Mouse (Mus musculus) thymus, postnatal 36 days (tissue): ENCODE measurements at regions not wholly inside any gene's neighbourhood (a gene's known extent, or its start where the extent isn't known, plus 50 kb on each side); places are given as distances from the start of the nearest gene placed in this dataset.
"Not testable (repeated sequence)": the region's sequence is repeated elsewhere in the genome, so short reads cannot be mapped to it uniquely, and the experiment has no call there.

Source experiments
- DNase-seq, 2 experiments: peaks; one replicate each; pipeline ENCODE4 v3.0.0; 2022; ENCODE audit warnings: mixed read lengths in 2 of 2

DNA sequence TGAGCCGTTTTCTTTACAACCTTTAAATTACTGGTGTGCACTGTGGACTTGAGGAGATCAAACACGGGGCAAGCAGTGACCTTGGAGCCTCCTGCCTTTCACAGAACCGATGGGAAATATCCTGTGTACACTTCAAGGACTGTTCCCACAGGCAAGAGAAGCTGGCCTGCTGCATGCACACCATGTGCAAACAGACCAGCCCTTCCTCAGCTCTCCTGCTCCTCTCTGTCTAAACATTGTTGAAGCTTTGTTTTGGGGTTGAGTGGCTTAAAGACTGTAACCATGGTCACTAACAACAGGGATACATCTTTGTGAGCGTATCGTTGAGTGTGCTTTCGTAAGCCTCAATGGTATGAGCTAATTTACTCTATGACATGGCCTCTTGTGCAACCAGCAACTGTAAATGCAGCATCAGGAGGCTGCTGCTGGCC, 50.2 kb upstream of the Agps start:
- no peak for DNase-seq

DNA sequence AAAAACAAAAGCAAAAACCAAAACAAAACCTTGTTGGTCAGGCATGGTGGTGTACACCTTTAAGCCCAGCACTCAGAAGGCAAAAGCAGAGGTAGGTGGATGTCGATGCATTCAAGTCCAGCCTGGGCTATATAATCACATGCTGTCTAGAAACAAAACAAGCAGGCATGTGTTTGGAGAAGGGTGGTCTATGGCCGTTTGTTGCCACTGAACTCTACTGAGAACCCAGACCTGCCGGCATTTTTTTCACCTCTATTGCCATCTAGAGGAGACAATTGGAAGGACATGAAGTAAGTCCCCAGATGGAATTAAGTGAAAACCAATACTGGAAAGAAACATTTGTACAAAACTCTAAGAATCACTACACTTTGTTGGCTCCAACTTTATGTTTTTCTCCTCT, 50.9 kb upstream of the Agps start:
- no peak for DNase-seq

DNA sequence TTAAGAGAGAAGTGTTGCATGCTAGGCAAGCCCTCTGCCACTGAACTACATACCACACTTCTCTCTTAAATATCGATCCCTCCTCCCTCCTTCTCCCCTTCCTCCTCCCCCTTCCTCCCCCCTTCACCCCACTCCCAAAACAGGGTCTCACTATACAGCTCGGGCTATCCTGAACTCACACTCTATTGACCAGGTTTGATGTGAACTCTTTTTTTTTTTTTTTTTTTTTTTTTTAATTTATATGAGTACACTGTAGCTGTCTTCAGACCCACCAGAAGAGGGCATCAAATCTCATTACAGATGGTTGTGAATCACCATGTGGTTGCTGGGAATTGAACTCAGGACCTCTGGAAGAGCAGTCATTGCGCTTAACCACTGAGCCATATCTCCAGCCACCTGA, 53.3 kb upstream of the Agps start:
- DNase-seq, result not testable (repeated sequence)

DNA sequence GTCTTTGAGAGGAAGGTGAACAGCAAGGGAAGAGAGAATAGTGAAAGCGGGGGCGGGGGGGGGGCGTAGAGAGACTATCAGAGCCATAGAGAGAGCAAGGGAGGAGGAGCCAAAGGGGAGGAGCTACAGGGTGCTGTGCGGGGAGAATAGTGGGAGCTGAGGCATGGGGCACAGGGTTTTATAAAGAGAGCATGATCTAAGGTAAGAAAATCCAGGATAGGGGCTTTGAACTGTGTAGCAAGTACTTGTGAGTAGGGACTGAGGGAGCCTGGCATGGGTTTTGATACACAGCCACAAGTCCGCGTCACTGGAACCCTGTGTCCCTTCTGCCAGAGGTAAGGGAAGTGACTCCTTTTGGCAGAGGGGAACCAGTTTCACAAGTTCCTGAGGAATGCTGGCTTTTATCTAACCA, 54.9 kb upstream of the Agps start:
- DNase-seq, result peak; percentile 28 to 51

DNA sequence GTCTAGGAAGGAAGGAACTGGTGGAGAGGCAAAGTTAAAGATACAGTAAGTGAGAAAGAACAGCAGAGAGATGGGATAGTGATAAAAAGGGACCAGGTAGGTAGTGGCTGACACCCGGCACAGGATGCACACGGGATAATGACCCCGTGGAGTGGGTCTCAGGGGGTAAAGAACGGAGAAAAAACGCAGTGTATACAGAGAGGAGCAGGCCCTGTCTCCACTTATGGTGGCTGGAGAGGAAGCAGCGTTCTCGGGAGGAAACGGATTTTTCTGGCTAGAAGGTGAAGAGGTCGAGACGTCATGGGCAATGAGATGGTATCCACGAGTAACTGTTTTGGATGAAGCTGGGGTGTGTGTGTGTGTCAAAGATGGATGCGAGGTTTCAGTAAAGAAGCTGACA, 55.4 kb upstream of the Agps start:
- no peak for DNase-seq

DNA sequence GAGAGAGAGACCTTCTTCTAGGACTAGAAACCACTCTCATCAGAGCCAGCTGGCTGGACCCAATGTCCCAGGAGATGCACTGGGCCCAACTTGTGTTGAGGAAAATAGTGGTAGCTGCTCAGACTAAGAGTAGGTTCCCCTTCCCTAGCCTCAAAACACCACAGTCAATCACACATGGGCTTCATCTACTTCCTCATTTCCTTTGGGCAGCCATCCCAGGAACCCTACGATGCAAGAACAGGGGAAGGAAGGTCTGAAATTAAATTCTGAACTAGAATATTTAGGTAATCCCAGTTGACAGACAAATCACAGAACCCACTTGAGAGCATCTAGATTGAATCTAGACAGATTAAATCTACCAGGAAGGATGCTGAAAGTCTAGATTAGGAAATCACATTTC, 56.8 kb upstream of the Agps start:
- no peak for DNase-seq

DNA sequence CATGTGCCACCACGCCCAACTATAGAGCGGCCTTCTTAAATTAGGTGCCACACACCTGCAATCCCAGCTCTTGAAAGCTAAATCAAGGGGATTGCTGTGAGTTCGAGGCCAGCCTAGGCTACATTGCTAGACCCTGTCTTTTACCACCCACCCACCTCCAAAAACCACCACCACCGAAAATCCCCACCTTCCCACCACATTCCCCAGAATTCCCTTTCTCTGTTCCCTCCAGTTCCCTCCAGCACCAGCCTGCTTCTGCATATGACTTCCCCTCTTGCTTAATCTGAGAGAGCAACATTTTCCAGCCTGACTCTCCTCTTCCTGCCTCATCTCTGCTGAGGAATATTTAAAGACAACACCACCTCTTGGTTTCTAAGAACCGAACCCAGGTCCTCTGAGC, 58.5 kb upstream of the Agps start:
- DNase-seq, result no peak

DNA sequence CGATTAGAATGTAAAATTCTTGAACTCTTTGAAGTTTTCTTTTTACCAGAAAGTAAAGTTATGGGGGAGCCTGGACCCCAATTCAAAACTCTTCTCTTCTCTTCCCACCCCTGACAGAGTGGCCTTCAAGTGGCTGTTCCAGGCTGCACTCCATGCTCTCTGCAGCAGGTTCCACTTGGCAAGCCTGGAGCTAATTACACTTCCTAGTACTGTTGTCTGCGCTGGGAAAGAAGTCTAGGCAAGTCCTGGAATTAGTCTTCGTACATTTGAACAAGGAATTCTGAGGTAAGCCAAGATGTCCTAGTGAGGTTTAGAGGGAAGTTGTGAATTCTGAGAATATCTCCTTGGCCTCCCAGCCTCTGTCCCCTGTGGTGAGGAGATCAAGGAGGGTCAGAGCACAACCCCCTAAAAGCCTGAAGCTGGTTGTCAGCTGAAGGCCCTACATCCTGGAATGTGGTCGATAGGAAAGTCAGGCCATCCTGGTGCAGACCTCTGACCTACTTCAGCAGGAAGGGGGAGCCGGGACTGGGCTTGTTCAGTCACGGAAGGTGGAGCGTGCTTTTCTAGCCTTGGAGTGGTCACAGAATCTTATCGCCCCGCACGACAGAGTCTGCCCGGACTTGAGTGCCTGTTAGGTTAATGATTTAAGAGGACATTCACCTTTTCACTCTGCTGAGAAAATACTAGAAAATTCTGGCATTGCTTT, 59.6 kb upstream of the Agps start:
- DNase-seq, result no peak

DNA sequence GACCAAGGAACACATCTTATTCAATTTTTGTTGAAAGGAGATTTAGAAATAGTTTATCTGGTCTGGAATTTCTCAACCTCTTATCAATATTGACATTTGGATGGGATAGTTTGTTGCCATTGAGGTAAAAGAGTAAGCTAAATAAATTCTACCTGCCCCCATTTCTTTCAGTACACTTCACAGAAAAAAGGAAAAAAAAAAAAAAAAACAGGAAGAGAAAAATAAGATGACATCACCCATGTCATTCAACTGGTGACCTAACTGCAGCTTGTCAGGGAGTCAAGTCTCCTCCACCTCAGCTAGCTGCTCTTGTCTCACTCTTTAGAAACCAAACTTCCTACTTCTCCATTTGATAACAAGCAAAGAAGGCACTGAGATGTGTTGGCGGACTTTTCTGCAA, 61.3 kb upstream of the Agps start:
- no peak for DNase-seq

DNA sequence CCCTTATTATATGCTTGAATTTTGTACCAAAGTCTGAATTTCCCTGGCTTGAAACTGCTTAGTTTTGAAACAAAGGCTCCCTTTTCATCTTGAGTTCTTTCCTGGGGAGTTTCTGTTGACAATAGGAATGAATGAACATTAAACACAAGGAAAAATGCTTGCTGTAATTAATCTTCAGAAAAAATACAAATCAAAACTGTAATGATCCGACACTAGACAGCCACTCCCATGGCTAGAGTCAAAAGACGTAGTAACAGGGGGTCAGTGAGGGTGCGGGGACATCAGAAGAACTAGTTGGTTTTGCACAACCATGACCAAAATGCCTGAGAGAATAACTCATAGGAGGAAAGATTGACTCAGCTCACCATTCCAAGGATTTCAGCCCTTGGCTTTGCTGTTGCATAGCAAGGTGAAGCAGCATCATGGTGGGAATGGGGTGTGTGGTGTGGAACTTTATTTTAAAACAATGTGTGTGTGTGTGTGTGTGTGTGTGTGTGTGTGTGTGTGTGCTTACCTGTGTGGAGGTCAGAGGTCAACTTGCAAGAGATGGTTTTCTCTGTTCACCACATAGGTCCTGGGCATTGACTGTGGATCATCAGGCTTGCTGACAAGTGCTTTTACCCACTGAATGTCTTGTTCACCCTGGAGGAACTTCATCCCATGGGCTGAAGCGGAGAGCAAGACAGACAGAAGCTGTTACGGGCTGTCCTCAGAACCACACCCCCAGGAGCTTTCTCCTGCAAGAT, 63.2 kb upstream of the Agps start:
- DNase-seq, result no peak

DNA sequence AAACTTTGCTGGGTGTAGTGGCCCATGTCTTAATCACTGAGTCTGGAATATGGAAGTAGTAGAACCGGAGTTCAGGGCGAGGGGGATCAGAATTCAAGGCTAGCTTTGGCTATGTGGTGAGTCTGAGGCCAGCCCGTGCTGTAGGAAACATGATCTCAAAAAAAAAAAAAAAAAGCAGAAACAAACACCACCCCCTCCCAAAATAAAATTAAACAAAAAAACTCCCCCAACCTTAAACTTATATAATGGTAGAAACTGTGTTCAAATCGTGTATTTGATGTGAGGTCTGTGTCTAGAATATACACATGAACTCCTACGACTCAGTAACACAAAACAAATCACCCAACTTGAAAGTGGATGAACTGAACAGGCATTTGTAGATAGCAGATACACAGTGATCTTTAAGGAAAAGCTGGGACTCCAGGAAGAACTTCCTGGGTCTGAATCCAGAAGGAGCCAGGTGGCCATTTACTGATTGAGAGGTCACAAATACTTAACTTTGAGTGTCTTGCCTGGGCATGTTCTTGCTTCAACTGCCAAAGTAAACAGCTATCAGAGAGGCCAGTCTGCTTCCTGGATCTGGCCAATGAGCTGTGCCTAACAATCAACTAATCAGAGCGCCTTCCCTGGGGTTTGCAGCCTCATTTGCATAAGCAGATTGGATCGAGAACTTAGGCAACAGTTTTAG, 63.6 kb upstream of the Nfe2l2 start:
- DNase-seq, result no peak

DNA sequence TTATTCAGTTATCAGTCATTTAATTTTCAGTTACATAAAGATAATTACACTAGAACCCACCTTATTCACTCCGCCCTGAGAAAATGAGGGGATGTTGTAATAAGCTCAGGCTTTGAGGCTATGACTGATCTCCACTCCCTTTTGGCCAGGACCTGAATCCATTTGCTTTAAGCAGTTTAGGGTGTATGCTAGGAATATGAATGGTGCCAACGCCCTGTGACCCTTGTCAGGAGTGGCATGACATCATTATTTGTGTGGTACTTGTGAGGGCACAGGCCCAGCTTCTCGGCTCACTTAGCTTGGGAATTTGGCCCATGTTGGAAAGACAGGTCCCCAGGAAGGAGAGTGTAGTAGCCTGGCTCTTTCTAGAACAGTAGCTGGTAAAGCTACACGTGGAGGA, 61.0 kb upstream of the Nfe2l2 start:
- DNase-seq, result no peak

DNA sequence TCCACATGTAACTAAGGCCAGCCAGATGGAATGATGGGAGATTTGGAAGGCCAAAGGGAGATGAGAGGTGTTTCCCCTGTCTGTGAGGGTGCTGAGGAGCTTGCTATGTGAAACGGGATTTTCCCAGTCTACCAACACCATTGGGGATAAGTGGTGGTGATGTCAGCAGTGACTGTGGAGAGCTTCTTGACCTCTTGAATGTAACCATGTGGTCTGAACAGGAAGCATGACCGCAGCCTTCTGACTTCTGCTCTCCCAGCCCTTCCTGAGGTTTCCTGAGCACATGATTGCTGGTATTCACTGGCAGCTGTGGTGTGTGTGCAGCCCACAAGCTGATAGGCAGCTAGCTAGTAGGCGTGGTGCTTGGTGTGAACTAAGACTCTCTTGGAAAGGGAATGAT, 58.8 kb upstream of the Nfe2l2 start:
- peak; percentile 12 to 28 for DNase-seq

DNA sequence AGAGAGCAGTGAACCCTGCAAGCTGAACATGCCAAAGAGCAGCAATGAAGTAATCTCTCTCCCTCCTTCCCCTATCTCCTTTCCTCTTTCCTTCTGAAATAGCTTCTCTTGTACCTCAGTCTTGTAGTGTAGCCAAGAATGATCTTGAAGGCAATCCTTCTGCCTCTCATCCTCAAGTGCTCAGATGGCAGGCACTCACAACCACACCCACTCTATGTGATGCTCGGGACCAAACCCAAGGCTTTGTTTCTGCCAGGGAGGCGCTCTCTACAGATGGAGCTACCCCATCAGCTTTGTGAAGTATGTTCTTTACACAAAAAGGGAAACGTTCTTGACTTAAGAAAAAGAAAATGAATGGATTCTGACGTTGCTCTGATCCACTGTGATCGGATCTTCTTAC, 57.6 kb upstream of the Nfe2l2 start:
- DNase-seq, result no peak

DNA sequence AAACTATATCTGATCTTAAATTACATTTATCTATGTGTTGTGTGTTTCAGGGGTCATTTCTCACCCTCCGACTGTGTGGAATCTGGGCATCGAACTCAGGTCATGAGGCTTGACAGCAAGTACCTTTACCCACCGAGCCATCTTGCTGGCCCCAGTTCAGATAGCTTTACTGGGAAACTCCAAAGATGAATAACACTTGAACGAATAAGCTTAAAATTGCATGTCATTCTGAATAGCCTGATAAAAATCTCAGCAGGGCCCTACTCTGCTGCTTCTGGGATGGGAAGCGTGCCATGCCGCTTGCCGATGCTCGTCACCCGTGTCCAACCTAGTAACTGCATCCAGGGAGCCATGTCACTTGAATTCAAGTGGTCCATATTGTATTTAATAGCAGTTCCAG, 57.2 kb upstream of the Nfe2l2 start:
- DNase-seq, result no peak

DNA sequence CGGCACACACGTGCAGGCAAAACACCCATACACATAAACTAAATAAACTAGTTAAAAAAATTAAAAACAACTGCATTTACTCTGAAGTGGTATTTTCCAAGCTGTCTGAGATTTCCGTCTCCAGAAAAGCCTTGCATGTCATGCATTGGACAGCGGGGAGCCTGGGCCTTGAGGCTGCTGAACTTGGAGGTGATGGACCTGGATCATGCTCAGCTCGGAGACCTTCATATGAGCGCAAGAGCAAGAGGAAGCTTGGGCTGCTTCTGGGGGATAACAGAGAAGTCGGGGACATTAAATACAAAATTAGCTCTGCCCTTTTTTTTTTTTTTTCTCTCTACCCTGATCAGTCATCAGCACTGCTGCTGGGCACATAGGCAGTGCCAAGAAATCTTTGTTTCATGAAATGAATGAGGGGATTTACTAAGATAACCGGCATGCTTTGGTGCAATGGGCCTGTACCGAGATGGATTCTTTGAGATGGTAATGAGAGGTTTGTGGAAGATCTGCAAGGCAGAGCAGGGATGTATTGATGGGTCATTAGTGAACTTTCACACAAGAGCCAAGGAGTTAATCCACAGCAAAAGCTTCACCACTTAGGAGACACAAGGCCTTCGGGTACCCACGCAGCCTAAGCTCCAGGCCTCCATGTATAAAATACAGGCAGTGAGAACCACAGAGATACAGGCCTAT, 54.9 kb upstream of the Nfe2l2 start:
- DNase-seq, result no peak

DNA sequence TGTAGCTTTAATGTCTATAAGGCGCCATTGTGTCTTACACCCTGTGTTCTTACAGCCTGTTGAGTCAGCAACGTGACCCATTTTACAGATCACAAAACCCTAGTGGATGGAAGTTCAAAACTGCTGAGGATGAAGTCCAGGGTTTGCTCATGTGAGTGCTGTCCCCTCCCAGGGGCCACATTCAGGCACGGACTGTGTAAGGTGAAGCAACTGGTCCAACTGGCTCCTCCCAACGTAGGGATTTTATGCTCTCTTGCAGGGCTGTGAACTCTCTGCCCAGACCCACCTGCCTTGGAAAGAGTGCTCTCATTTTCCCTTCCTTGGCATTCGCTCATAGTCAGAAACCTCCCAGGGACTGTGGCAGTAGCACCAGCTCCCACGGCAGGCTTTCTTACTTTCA, 53.8 kb upstream of the Nfe2l2 start:
- no peak for DNase-seq

DNA sequence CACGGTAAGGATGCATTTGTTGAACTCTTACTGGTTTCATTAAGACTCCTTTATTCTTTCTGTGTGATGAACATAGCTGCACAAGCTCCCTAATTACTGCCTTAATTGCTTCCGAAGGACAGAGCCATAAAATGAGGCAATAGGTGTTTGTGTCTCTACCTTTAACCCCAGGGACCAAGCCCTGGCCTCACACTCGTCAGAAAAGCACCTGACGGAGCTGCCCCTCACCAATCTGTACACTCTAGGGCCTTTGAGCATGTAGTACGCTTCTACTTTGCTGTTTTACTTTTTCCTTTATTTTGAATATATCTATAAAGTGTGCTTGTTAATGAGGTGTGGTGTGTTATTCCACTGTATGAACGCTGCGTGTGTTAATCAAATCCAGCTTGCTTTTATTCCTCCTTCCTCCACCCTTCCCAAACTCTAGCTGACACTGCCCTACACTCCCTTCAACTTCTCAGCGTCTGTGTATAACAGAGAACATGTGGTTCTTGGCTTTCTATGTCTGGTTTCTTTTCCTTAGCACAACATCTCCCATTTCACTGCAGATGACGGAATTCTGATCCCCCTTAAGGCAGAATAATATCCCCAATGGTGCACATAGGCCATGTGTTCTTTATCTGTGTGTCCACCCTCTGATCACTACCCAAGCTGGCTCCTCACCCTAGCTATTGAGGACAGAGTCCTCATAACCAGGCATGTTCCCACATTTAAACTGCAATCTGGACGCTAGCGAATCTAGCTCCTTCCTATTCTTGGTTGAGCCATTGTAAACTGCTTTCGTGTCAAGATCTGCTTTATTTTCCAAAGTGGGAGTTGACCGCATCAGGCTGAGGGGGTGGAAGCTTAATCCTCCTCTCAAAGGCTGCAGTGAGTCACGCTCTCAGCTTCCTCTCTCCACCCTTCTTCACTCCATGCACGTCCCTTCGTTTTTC, 52.5 kb upstream of the Nfe2l2 start:
- no peak for DNase-seq

DNA sequence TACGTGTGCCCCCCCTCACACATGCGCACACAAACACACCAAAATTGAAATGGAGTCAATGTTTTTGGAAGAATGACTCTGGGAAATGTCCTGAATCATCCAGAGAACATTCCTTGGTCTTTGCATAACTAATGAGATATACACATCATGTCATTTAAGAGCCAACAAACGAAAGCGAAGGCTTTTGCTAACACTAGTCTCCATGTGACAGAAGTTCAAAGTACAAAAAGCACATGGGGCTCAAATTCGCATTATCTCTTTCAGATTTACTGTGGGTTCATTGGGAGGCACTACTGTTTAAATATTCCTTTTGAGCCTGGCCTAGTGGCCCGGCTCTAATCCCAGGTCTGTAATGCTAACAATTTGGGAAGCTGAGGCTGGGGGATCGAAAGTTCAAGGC, 50.2 kb upstream of the Nfe2l2 start:
- DNase-seq, result no peak
